Mouse (Mus musculus): ENCODE measurements at regions not wholly inside any gene's neighbourhood (a gene's known extent, or its start where the extent isn't known, plus 50 kb on each side); places are given as distances from the start of the nearest gene placed in this dataset.
A peak's percentile ranks its signal among the peaks of the same experiment; 100 is the strongest.

- Histone ChIP-seq H3K36me3 (ENCODE audit: control insufficient read depth, insufficient read depth, low read length) (no peaks in the 10 kb centered on the region), H3K27ac (ENCODE audit: low read depth, low read length) (no peak overlapping the region), H3K27me3 (ENCODE audit: control insufficient read depth, insufficient read depth, low read length) (no peaks in the 10 kb centered on the region), H3K4me2 (replicated peaks; ENCODE audit: low read depth, low read length) (no peak overlapping the region), H3K4me3 (ENCODE audit: low read length) (no peak overlapping the region), H3K4me1 (ENCODE audit: control insufficient read depth, insufficient read depth, low read length) (no peaks in the 10 kb centered on the region), H3K9ac (ENCODE audit: low read depth, low read length) (no peak overlapping the region), H3K9me3 (ENCODE audit: control insufficient read depth, low read length) (no peaks in the 10 kb centered on the region)
- ATAC-seq (ENCODE audit: low FRiP score, low TSS enrichment) = no peak
- 71% methylated on average over 1 of the region's 1 CpGs for WGBS
These were observed 145.1 kb upstream of the Irx1 start for GRCm38 (mm10) chr13:72108666-72109065.

- no peaks in the 10 kb centered on the region for H3K9me3 ChIP-seq (ENCODE audit: control insufficient read depth, low read length)
- H3K4me1 ChIP-seq (ENCODE audit: control insufficient read depth, insufficient read depth, low read length) = no peaks in the 10 kb centered on the region
- H3K27ac ChIP-seq (ENCODE audit: low read depth, low read length) = no peak overlapping the region
- no peak overlapping the region for H3K9ac ChIP-seq (ENCODE audit: low read depth, low read length)
- WGBS = 86% methylated on average over 4 of the region's 4 CpGs
- no peak for ATAC-seq (ENCODE audit: low FRiP score, low TSS enrichment)
- H3K27me3 ChIP-seq (ENCODE audit: control insufficient read depth, insufficient read depth, low read length) = no peaks in the 10 kb centered on the region; the same call in 1 of the 2 replicates
- H3K36me3 ChIP-seq (ENCODE audit: control insufficient read depth, insufficient read depth, low read length) = no peaks in the 10 kb centered on the region
- no peak overlapping the region for H3K4me2 ChIP-seq (replicated peaks; ENCODE audit: low read depth, low read length)
- no peak overlapping the region for H3K4me3 ChIP-seq (ENCODE audit: low read length)
These were observed 150.4 kb upstream of the Irx1 start for GRCm38 (mm10) chr13:72113942-72114341.

GRCm38 (mm10) chr13:72114776-72115663 is 151.5 kb upstream of the Irx1 start:
- Histone ChIP-seq H3K4me3 (ENCODE audit: low read length) (no peak overlapping the region), H3K9ac (ENCODE audit: low read depth, low read length) (no peak overlapping the region), H3K9me3 (ENCODE audit: control insufficient read depth, low read length) (no peaks in the 10 kb centered on the region), H3K27ac (ENCODE audit: low read depth, low read length) (no peak overlapping the region), H3K27me3 (ENCODE audit: control insufficient read depth, insufficient read depth, low read length) (no peaks in the 10 kb centered on the region; the same call in 1 of the 2 replicates), H3K4me1 (ENCODE audit: control insufficient read depth, insufficient read depth, low read length) (no peaks in the 10 kb centered on the region), H3K36me3 (ENCODE audit: control insufficient read depth, insufficient read depth, low read length) (no peaks in the 10 kb centered on the region), H3K4me2 (replicated peaks; ENCODE audit: low read depth, low read length) (no peak overlapping the region)
- ATAC-seq (ENCODE audit: low FRiP score, low TSS enrichment) = peak; percentile 75; the same call in 1 of the 2 replicates
- 26% methylated on average over 10 of the region's 10 CpGs for WGBS

- ATAC-seq (ENCODE audit: low FRiP score, low TSS enrichment) = no peak
- no peaks in the 10 kb centered on the region for H3K4me1 ChIP-seq (ENCODE audit: control insufficient read depth, insufficient read depth, low read length)
- H3K9ac ChIP-seq (ENCODE audit: low read depth, low read length) = no peak overlapping the region
- H3K36me3 ChIP-seq (ENCODE audit: control insufficient read depth, insufficient read depth, low read length) = no peaks in the 10 kb centered on the region
- no peak overlapping the region for H3K4me2 ChIP-seq (replicated peaks; ENCODE audit: low read depth, low read length)
- no peak overlapping the region for H3K4me3 ChIP-seq (ENCODE audit: low read length)
- 25% methylated on average over 7 of the region's 7 CpGs for WGBS
- H3K27me3 ChIP-seq (ENCODE audit: control insufficient read depth, insufficient read depth, low read length) = peaks cover 13% of the 10 kb centered on the region
- no peaks in the 10 kb centered on the region for H3K9me3 ChIP-seq (ENCODE audit: control insufficient read depth, low read length)
- no peak overlapping the region for H3K27ac ChIP-seq (ENCODE audit: low read depth, low read length)
These were observed 156.9 kb upstream of the Irx1 start for GRCm38 (mm10) chr13:72120467-72120866.

- H3K36me3 ChIP-seq (ENCODE audit: control insufficient read depth, insufficient read depth, low read length) = no peaks in the 10 kb centered on the region
- H3K27ac ChIP-seq (ENCODE audit: low read depth, low read length) = no peak overlapping the region
- H3K4me3 ChIP-seq (ENCODE audit: low read length) = no peak overlapping the region
- 0 out of 2 replicates have a peak, but pooled peaks have one; percentile 20 for ATAC-seq (ENCODE audit: low FRiP score, low TSS enrichment)
- 26% methylated on average over 6 of the region's 6 CpGs for WGBS
- no peak overlapping the region for H3K4me2 ChIP-seq (replicated peaks; ENCODE audit: low read depth, low read length)
- peaks cover 13% of the 10 kb centered on the region for H3K27me3 ChIP-seq (ENCODE audit: control insufficient read depth, insufficient read depth, low read length)
- H3K9ac ChIP-seq (ENCODE audit: low read depth, low read length) = no peak overlapping the region
- H3K4me1 ChIP-seq (ENCODE audit: control insufficient read depth, insufficient read depth, low read length) = no peaks in the 10 kb centered on the region
- no peaks in the 10 kb centered on the region for H3K9me3 ChIP-seq (ENCODE audit: control insufficient read depth, low read length)
These were observed 157.5 kb upstream of the Irx1 start for GRCm38 (mm10) chr13:72120911-72121553.

- Histone ChIP-seq H3K27ac (ENCODE audit: low read depth, low read length) (no peak overlapping the region), H3K9ac (ENCODE audit: low read depth, low read length) (no peak overlapping the region), H3K4me1 (ENCODE audit: control insufficient read depth, insufficient read depth, low read length) (no peaks in the 10 kb centered on the region), H3K36me3 (ENCODE audit: control insufficient read depth, insufficient read depth, low read length) (no peaks in the 10 kb centered on the region), H3K4me3 (ENCODE audit: low read length) (no peak overlapping the region), H3K9me3 (ENCODE audit: control insufficient read depth, low read length) (no peaks in the 10 kb centered on the region), H3K4me2 (replicated peaks; ENCODE audit: low read depth, low read length) (no peak overlapping the region), H3K27me3 (ENCODE audit: control insufficient read depth, insufficient read depth, low read length) (peaks cover 13% of the 10 kb centered on the region)
- 41% methylated on average over 18 of the region's 18 CpGs for WGBS
- no peak for ATAC-seq (ENCODE audit: low FRiP score, low TSS enrichment)
These were observed 158.2 kb upstream of the Irx1 start for GRCm38 (mm10) chr13:72121554-72122229.

- Histone ChIP-seq H3K9ac (ENCODE audit: low read depth, low read length) (no peak overlapping the region), H3K9me3 (ENCODE audit: control insufficient read depth, low read length) (no peaks in the 10 kb centered on the region), H3K27me3 (ENCODE audit: control insufficient read depth, insufficient read depth, low read length) (peaks cover 13% of the 10 kb centered on the region), H3K27ac (ENCODE audit: low read depth, low read length) (no peak overlapping the region), H3K4me2 (replicated peaks; ENCODE audit: low read depth, low read length) (no peak overlapping the region), H3K36me3 (ENCODE audit: control insufficient read depth, insufficient read depth, low read length) (no peaks in the 10 kb centered on the region), H3K4me1 (ENCODE audit: control insufficient read depth, insufficient read depth, low read length) (no peaks in the 10 kb centered on the region), H3K4me3 (ENCODE audit: low read length) (no peak overlapping the region)
- WGBS = 44% methylated on average over 11 of the region's 11 CpGs
- ATAC-seq (ENCODE audit: low FRiP score, low TSS enrichment) = no peak
These were observed 158.7 kb upstream of the Irx1 start for GRCm38 (mm10) chr13:72122230-72122627.

- no peak overlapping the region for H3K9ac ChIP-seq (ENCODE audit: low read depth, low read length)
- no peak overlapping the region for H3K4me3 ChIP-seq (ENCODE audit: low read length)
- ATAC-seq (ENCODE audit: low FRiP score, low TSS enrichment) = no peak
- H3K27me3 ChIP-seq (ENCODE audit: control insufficient read depth, insufficient read depth, low read length) = no peaks in the 10 kb centered on the region
- WGBS = 97% methylated on average over 1 of the region's 1 CpGs
- no peak overlapping the region for H3K27ac ChIP-seq (ENCODE audit: low read depth, low read length)
- H3K9me3 ChIP-seq (ENCODE audit: control insufficient read depth, low read length) = no peaks in the 10 kb centered on the region
- H3K36me3 ChIP-seq (ENCODE audit: control insufficient read depth, insufficient read depth, low read length) = no peaks in the 10 kb centered on the region
- H3K4me1 ChIP-seq (ENCODE audit: control insufficient read depth, insufficient read depth, low read length) = no peaks in the 10 kb centered on the region
- no peak overlapping the region for H3K4me2 ChIP-seq (replicated peaks; ENCODE audit: low read depth, low read length)
These were observed 164.8 kb upstream of the Irx1 start for GRCm38 (mm10) chr13:72128306-72128705.

GRCm38 (mm10) chr13:72131341-72131740 is 167.8 kb upstream of the Irx1 start:
- no peaks in the 10 kb centered on the region for H3K9me3 ChIP-seq (ENCODE audit: control insufficient read depth, low read length)
- no peaks in the 10 kb centered on the region for H3K36me3 ChIP-seq (ENCODE audit: control insufficient read depth, insufficient read depth, low read length)
- H3K9ac ChIP-seq (ENCODE audit: low read depth, low read length) = no peak overlapping the region
- no peak overlapping the region for H3K4me2 ChIP-seq (replicated peaks; ENCODE audit: low read depth, low read length)
- 79% methylated on average over 2 of the region's 2 CpGs for WGBS
- H3K4me1 ChIP-seq (ENCODE audit: control insufficient read depth, insufficient read depth, low read length) = no peaks in the 10 kb centered on the region
- ATAC-seq (ENCODE audit: low FRiP score, low TSS enrichment) = no peak
- H3K27ac ChIP-seq (ENCODE audit: low read depth, low read length) = no peak overlapping the region
- no peaks in the 10 kb centered on the region for H3K27me3 ChIP-seq (ENCODE audit: control insufficient read depth, insufficient read depth, low read length)
- H3K4me3 ChIP-seq (ENCODE audit: low read length) = no peak overlapping the region

All from kidney, embryonic 14.5 days (tissue).